Mouse (Mus musculus) liver, adult 2 months (tissue): ENCODE measurements around the gene Tbx1.

Experiments used
- CTCF ChIP-seq: fragments of 200-500 bp; IDR thresholded peaks from 2 replicates; pipeline ENCODE4 v1.5.1; 2011; ENCODE audit warnings: low read depth, low read length, control low read depth
- POLR2A ChIP-seq: fragments of 200-500 bp; IDR thresholded peaks from 2 replicates; pipeline ENCODE4 v1.6.1; 2011; ENCODE audit warnings: low read length, control low read depth; ENCODE audit not compliant: insufficient read depth; ENCODE audit errors: extremely low read depth

GRCm38 (mm10) chr16:18619110-18619509 lies 28.6 kb upstream of the Tbx1 start:
- no peak for TF ChIP-seq CTCF
- no peak for TF ChIP-seq POLR2A
